Mouse (Mus musculus) embryo, embryonic 10.5 days (tissue): ENCODE data around the gene Agpat3.
A peak's percentile ranks its signal among the peaks of the same experiment; 100 is the strongest.

Experiments used
- DNase-seq: peaks from one replicate; pipeline ENCODE4 v3.0.0-alpha.2; 2015; ENCODE audit warnings: low spot score

Agpat3 gene

GRCm38 (mm10) chr10:78351887-78352665 lies at the start of gene Agpat3:
TSS of gene Agpat3 (minus strand) at chr10:78352489.
- DNase-seq, result peak; percentile 63

- no peak for DNase-seq
Observed at GRCm38 (mm10) chr10:78401127-78401526, 48.8 kb upstream of the Agpat3 start.

GRCm38 (mm10) chr10:78399090-78399657 lies 46.9 kb upstream of the Agpat3 start:
- peak; percentile 50 for DNase-seq

DNA sequence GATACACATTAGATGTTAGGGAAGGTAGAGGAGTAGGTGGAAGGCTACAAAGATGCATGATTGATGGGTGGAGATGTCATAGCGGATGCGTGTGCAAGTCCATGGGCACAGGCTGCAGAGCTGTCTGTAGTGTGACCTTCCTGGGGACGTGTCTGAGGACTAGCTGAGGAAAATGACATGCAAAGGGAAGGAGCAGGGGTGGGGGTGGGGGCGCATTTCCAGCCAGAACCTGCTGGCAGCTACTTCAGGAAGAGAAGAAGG lies 44.3 kb upstream of the Agpat3 start:
- DNase-seq, result no peak

DNA sequence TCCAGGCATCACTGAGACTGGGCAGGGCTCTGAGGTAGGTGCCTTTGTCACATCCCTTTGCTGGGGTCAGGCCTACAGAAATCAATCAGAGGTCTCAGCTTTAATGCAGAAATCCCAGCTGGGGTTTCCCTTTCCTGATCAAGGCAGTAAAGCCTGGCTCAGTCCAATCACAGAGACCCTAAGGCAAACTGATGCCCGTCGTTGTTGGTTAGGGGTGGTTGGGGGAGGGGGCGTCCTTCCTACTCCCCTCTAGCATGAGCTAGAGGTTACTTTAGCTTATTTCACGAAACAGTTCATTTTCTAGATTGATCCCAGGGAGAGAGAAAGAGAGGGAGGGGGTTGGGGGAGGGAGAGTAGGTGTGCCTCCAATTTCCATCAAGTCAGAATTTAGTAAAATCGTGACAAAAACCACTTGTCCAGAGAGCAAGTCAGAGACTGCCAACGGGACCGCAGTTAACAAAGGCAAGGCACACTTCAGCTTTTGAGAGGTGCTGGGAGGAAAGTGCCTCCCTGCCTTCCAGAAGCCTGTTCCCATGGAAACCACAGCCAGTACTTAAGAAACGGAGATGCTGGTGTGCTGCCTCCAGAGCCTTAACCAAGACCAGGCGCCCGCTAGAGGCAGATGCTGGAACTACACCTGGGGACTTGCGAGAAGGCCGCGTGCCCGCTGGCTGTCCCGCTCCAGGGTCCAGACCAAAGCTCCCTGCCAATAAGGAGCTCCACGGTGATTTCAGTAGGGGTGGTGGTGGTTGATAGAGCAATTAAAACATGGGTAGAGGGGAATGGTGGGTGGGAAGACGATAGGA lies 43.7 kb upstream of the Agpat3 start:
- DNase-seq, result peak; percentile 98

DNA sequence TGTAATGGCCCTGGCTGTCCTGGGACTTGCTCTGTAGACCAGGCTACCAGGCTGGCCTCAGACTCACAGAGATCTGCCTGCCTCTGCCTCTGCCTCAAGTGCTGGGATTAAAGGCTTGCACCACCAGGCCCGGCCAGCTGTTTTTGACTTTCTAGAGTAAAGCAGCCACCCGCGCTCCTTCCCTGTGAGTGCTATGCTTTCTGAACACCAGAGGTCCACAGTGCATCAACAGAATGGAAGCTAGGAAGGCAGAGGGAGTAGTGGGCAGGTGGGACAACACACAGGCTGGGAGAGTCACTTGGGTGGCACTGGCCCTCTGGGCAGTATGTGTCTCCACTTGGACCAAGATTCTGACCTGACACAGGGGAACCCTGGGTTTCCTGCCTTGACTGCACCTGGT lies 43.1 kb upstream of the Agpat3 start:
- no peak for DNase-seq

- peak; percentile 83 for DNase-seq
Observed at GRCm38 (mm10) chr10:78392072-78392471, 39.8 kb upstream of the Agpat3 start.

- DNase-seq, result no peak
Observed at GRCm38 (mm10) chr10:78390982-78391470, 38.7 kb upstream of the Agpat3 start.

- DNase-seq, result no peak
Observed at GRCm38 (mm10) chr10:78388216-78388980, 36.1 kb upstream of the Agpat3 start.

GRCm38 (mm10) chr10:78385520-78385919 lies 33.2 kb upstream of the Agpat3 start:
- DNase-seq, result no peak

- no peak for DNase-seq
Observed at GRCm38 (mm10) chr10:78383567-78383966, 31.3 kb upstream of the Agpat3 start.

DNA sequence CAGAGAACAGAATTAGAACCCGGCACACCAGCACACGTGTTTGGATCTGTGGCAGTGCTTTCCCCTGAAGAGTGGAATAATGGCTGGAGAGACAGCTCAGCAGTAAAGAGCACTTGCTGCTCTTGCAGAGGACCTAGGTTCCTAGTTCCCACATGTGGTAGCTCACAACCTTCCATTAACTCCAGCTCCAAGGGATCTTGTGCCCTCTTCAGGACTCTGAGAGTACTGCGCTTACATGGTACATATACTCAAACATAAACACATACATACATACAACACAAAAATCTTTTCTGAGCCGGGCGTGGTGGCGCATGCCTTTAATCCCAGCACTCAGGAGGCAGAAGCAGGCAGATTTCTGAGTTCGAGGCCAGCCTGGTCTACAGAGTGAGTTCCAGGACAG lies 26.2 kb upstream of the Agpat3 start:
- DNase-seq, result no peak

DNA sequence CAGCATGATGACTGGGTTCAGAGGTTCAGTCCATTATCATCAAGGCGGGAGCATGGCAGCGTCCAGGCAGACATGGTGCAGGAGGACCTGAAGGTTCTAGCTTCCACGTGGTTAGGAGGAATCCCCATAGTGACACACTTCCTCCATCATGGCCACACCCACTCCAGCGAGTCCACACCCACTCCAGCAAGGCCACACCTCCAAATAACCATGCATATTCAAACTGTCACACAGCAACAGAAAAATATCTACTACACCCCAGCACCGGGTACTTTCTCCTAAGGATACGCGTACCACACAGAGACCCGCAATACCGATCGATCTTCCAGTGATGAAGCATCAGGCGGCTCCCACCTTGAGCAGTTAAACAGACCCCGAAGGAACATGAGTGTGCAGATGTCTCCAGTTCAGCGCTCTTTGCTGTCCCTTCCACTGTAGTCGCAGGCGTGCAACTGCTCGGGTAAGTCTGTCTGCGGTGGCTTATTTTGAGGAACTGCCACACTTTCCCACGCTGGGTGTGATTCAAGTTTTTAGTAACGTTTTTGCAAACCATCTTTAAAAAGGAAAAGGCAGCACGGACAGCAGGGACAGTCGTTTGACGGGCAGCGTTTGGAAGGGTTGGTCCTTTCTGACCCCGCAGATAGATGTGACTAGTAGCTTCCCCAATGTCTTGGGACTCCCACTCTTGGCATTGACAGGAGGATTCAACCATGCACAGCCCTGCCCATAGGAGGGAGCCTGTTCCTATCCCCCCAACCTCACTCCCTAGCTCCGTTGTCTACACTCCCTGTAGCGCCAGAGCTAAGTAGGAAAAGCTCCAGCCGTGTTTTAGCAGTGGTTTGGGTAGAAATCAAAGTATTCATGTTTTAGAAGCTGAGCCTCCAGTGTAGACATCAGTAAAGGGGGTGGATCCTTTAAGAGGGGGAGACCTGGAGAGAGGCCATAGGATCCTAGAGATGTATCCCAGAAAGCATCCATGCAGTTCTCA lies 20.7 kb upstream of the Agpat3 start:
- no peak for DNase-seq

DNA sequence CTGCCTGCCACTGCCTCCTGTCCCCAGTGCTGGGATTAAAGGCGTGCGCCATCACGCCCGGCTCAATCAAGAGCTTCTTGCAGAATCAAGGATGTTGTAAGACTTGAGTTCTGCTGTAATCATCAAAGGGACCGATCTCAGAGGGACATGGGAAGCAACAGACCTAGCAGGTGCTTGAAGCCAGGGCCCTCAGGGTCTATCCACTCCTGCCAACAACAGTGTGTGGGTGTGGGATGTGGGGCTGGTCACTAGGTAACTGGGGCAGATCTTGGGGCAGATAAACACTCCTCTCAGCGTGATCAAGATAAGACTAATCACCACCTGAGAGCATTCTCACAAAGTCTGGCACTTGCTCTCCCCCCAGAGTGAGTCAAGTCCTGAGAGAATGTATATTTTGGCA lies 19.5 kb upstream of the Agpat3 start:
- DNase-seq, result no peak

DNA sequence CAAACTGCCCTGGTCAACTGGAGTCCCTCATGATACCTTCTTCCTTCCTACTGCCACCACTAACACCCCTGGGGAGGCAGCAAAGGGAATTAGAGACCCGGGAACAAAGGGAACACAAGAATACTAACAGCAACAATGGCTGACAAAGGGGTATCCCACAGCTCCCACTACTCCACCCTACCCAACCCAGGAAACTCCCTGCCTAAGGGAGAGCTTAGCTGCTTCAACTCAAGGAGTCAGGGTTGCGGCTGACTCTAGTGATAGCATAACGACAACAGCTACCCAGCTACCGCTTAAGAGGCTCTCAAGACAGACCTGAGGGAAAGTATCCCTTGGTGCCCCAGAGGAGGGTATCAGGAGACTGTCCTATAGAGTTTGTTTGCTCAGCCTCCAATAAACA lies 15.3 kb upstream of the Agpat3 start:
- no peak for DNase-seq

DNA sequence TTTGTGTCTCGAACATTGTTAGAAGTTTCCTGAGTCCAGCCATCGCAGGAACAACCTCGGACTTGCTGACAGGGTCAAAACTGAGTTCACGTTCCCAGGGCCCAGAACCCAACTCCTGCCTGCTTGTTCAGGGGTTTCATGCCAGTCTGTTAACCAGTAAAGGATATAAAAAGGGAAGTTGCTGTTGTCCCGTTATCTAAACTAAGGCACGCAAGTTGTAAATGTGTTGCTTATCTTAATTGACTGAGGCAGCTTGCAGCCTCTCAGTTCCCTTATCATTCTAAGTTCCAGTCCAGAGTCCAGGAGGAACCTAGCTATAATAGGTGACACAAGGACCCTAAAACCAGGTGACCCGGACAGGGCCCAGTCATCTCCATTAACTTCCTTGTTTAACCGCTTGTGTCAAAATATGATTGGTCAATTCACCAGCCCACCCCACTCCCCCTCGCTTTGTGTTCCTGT lies 14.6 kb upstream of the Agpat3 start:
- no peak for DNase-seq

GRCm38 (mm10) chr10:78366195-78366834 lies 14.0 kb upstream of the Agpat3 start:
- no peak for DNase-seq

DNA sequence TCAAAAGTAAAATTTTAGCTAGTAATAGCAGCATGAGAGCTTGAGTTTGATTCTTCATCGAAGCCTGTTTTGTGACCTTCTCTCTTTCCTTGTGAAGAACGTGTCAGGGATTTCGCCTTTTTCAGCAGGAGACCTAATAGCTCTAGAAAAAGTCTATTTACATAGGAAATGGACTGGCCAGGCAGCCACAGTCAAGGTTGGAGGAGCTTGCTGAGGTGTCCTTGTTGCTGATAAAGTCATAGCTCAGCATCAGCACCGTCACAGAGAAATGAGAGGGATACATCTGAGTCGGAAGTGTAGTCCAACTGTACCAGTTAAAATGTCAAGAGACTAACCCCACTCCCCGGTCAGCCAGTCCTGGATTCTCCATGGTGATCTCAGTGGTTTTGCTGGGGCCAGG lies 13.3 kb upstream of the Agpat3 start:
- DNase-seq, result no peak

DNA sequence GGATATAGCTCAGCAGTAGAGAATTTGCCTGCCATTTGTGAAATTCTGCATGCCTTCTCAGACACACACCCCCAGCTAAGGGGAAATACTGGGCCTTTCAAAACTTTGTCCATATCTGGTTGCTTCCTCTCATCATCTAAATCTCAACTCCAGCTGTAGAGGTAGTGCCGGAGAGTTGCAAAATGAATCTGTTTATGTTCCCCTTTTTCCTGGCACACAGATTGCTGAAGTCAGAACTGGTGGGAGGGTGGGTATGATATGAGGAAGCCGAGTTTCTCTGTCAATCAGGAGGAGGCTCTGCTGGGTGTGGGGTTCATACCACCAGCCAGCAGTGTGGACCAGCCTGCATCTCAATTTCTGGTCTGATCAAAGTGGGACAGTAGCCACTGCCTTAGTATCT lies 11.8 kb upstream of the Agpat3 start:
- no peak for DNase-seq

- no peak for DNase-seq
Observed at GRCm38 (mm10) chr10:78363366-78363765, 11.1 kb upstream of the Agpat3 start.

- DNase-seq, result no peak
Observed at GRCm38 (mm10) chr10:78361951-78362350, 9.7 kb upstream of the Agpat3 start.
